Mouse (Mus musculus) lung, embryonic 14.5 days (tissue): ENCODE measurements around the gene Ptprk. TPM values are rescaled to one million over a fixed set of nuclear protein-coding genes. Genes with fewer than 3 reads are reported as not detected.

Source experiments
- ATAC-seq: fragments of 200-750 bp; cut with Nextera tagmentation; 2 replicates; pipeline ENCODE4 v1.8.0; 2017; ENCODE audit warnings: mild to moderate bottlenecking, moderate TSS enrichment, moderate library complexity; ENCODE audit not compliant: insufficient read depth
- DNase-seq: peaks from one replicate; pipeline ENCODE4 v3.0.0-alpha.2; 2015
- H3K27ac ChIP-seq: fragments of 300-500 bp; sonication (generic); 2 replicates; pipeline ENCODE4 v1.5.1; 2014; ENCODE audit warnings: low read depth, mild to moderate bottlenecking, moderate library complexity
- H3K27me3 ChIP-seq: fragments of 300-500 bp; sonication (generic); 2 replicates; pipeline ENCODE4 v1.6.1; 2014; ENCODE audit warnings: low read length, control low read depth; ENCODE audit not compliant: insufficient read depth
- H3K36me3 ChIP-seq: fragments of 300-500 bp; sonication (generic); 2 replicates; pipeline ENCODE4 v1.6.1; 2014; ENCODE audit warnings: control low read depth; ENCODE audit not compliant: insufficient read depth
- H3K4me1 ChIP-seq: fragments of 300-500 bp; sonication (generic); 2 replicates; pipeline ENCODE4 v1.6.1; 2014; ENCODE audit warnings: antibody characterized with exemption, control low read depth; ENCODE audit not compliant: insufficient read depth
- H3K4me2 ChIP-seq: fragments of 300-500 bp; sonication (generic); 2 replicates; pipeline ENCODE4 v1.6.1; 2014; ENCODE audit warnings: mild to moderate bottlenecking
- H3K4me3 ChIP-seq: fragments of 300-500 bp; sonication (generic); 2 replicates; pipeline ENCODE4 v1.5.1; 2014; ENCODE audit warnings: low read depth, low read length
- H3K9ac ChIP-seq: fragments of 300-500 bp; sonication (generic); 2 replicates; pipeline ENCODE4 v1.6.1; 2014
- H3K9me3 ChIP-seq: fragments of 300-500 bp; sonication (generic); 2 replicates; pipeline ENCODE4 v1.6.1; 2016; ENCODE audit warnings: low read depth, low read length, control low read depth
- CTCF ChIP-seq: IDR thresholded peaks from 2 replicates; pipeline ENCODE4 v1.5.1; 2016; ENCODE audit warnings: antibody characterized with exemption, low read depth
- WGBS: fragments of 180-500 bp; shearing (Covaris S2); extraction: QIAGEN DNeasy Blood & Tissue Kit; methylation state at CpG from one replicate; pipeline ENCODE4 v1.1.7; 2014; 5-methylcytosine and 5-hydroxymethylcytosine counted together
- polyA plus RNA-seq: library from polyadenylated mRNA; unstranded; fragments of >200 nt; fragmentation: Nextera tagmentation; extraction: Ambion mirVana; gene quantifications from 2 replicates; pipeline ENCODE4 v1.2.1, GENCODE M21; 2014

The Ptprk gene
- polyA plus RNA-seq, 1 experiment from 2014 or later: 50.9 TPM

DNA sequence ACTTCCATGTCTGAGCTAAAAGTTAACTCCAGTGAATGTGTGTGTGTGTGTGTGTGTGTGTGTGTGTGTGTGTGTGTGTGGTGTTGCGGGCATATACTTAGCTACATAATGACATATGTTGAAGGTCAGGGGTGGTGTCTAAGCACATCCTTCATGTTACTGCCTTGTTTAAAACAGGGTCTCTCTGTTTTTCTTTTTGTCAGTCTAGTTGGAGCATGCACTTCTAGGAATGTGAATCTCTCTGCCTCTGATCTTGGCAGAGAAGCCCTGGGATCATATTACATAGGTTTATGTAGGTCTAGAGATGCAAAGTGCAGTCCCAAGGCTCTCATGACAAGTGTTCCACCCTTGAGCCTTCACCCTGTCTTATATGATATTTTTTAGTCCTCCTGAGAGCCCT, 137.5 kb downstream of the Ptprk start:
- H3K4me3 ChIP-seq: no peak overlapping the region
- ATAC-seq (peak; percentile 70; the same call in 1 of the 2 replicates), DNase-seq (peak; percentile 66)
- H3K9ac ChIP-seq: no peak overlapping the region
- WGBS: 41% methylated on average over 1 of the region's 1 CpGs
- no peak overlapping the region for H3K27ac ChIP-seq
- H3K9me3 ChIP-seq: no peaks in the 10 kb centered on the region
- H3K27me3 ChIP-seq: no peaks in the 10 kb centered on the region
- H3K4me2 ChIP-seq: no peak overlapping the region
- TF ChIP-seq CTCF: no peak
- H3K36me3 ChIP-seq: no peaks in the 10 kb centered on the region
- no peaks in the 10 kb centered on the region; the same call in 1 of the 2 replicates for H3K4me1 ChIP-seq

- H3K4me3 ChIP-seq: no peak overlapping the region
- ATAC-seq: no peak
- no peaks in the 10 kb centered on the region; the same call in 1 of the 2 replicates for H3K4me1 ChIP-seq
- DNase-seq: no peak
- no peak overlapping the region for H3K4me2 ChIP-seq
- H3K36me3 ChIP-seq: no peaks in the 10 kb centered on the region
- H3K27ac ChIP-seq: no peak overlapping the region
- no peak for TF ChIP-seq CTCF
- H3K9me3 ChIP-seq: no peaks in the 10 kb centered on the region
- no peak overlapping the region for H3K9ac ChIP-seq
- H3K27me3 ChIP-seq: no peaks in the 10 kb centered on the region
- WGBS: 66% methylated on average over 6 of the region's 6 CpGs
These were observed 140.5 kb downstream of the Ptprk start for GRCm38 (mm10) chr10:28215153-28215552.

DNA sequence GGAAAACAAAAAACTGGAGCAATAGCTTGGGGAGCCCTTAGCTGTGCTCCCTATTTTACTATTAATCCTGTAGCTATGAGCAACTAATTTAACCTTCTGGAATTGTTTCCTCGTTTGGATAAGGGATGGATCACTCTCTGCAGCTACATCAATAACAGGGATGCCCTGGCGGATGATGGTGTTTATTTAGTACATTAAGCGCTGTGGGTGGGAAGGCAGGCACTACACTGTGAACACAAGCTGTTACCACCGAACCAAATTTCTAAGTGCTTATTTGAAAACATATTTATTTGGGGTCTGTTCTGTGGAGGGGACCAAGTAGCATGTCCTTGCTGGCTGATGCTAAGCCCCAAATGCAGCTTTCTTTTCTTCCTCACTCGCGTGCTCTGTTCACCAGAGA, 149.0 kb downstream of the Ptprk start:
- H3K9me3 ChIP-seq: no peaks in the 10 kb centered on the region
- no peak overlapping the region for H3K4me2 ChIP-seq
- H3K9ac ChIP-seq: no peak overlapping the region
- TF ChIP-seq CTCF: no peak
- H3K36me3 ChIP-seq: no peaks in the 10 kb centered on the region
- H3K27ac ChIP-seq: no peak overlapping the region
- DNase-seq (no peak), ATAC-seq (no peak)
- no peaks in the 10 kb centered on the region for H3K4me1 ChIP-seq
- no peaks in the 10 kb centered on the region for H3K27me3 ChIP-seq
- WGBS: 56% methylated on average over 6 of the region's 6 CpGs
- no peak overlapping the region for H3K4me3 ChIP-seq

DNA sequence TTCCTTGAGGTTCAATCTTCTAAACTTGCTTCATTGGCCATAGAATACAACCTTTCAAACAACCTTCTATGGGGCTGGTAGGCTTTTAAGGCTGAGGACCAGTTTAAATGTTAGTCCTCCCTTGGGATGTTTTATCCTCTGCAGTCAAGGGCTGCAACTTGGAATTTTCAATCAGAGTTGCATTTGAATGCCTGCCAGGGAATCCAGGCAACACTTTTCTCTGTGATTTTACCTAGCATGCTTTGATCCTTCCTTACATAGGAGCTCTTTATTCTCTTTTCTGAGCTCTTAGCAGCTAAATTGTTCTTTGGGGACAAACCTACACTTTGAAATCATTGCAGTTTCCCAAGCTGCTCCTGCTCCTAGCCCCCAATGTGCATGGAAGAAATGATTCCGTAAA, 149.8 kb downstream of the Ptprk start:
- no peak for TF ChIP-seq CTCF
- DNase-seq (peak; percentile 21), ATAC-seq (no peak)
- Histone ChIP-seq H3K9me3 (no peaks in the 10 kb centered on the region), H3K4me3 (no peak overlapping the region), H3K4me1 (no peaks in the 10 kb centered on the region), H3K27ac (no peak overlapping the region), H3K4me2 (no peak overlapping the region), H3K27me3 (no peaks in the 10 kb centered on the region), H3K9ac (no peak overlapping the region), H3K36me3 (no peaks in the 10 kb centered on the region)
- WGBS: 89% methylated on average over 1 of the region's 1 CpGs

DNA sequence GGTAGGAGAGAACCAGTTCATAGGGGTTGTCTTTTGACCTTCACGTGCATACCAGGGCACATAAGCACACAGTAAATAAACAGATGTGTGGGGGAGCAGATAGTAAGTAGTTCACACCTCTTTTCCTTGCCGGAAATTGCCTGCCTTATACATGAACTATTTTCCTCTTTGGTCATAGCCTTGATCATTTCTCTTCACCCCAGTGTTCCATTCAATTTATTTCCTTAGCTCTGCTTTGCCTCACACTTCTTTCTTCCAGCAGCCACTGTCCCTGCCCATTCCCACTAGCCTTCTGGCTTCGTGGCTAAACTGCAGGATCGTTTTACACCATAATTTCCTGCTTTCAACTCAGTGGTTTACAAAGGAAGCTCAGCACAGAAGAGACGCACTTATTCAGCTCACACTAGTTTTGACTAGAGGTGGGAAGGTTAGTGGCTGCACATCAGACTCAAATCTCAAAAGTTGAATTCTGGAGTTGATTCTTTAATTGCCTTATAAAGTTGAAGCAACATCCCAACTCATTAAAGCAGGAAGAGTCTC, 151.0 kb downstream of the Ptprk start:
- no peak for TF ChIP-seq CTCF
- no peak for DNase-seq
- H3K4me1 ChIP-seq: no peaks in the 10 kb centered on the region
- H3K27me3 ChIP-seq: no peaks in the 10 kb centered on the region
- ATAC-seq: no peak
- no peaks in the 10 kb centered on the region for H3K9me3 ChIP-seq
- no peak overlapping the region for H3K27ac ChIP-seq
- H3K9ac ChIP-seq: no peak overlapping the region
- 9% methylated on average over 5 of the region's 5 CpGs for WGBS
- no peak overlapping the region for H3K4me3 ChIP-seq
- no peaks in the 10 kb centered on the region for H3K36me3 ChIP-seq
- H3K4me2 ChIP-seq: no peak overlapping the region

DNA sequence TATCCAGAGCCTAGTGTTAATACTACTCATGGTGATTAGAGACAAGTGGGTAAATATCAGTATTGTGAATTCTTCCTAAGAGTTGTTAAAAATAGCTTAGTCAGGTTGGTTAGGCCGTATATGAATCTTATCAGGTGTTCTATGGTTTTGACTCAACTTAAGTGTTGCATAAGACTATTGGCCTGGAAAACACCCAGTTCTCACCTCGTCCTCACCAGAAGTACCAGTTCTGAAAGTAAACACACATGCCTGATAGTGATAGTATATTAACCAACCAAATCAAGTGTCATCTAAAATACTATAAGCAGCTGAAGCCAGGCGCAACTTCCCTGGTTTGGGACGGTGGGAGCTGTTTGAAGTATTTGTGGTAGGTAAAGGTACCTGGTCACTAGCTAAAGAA, 153.1 kb downstream of the Ptprk start:
- ATAC-seq (peak; percentile 31; the same call in 1 of the 2 replicates), DNase-seq (no peak)
- Histone ChIP-seq H3K9ac (no peak overlapping the region), H3K9me3 (no peaks in the 10 kb centered on the region), H3K4me3 (no peak overlapping the region), H3K4me2 (no peak overlapping the region), H3K4me1 (no peaks in the 10 kb centered on the region), H3K27ac (no peak overlapping the region), H3K36me3 (no peaks in the 10 kb centered on the region), H3K27me3 (no peaks in the 10 kb centered on the region)
- 54% methylated on average over 4 of the region's 4 CpGs for WGBS
- no peak for TF ChIP-seq CTCF

DNA sequence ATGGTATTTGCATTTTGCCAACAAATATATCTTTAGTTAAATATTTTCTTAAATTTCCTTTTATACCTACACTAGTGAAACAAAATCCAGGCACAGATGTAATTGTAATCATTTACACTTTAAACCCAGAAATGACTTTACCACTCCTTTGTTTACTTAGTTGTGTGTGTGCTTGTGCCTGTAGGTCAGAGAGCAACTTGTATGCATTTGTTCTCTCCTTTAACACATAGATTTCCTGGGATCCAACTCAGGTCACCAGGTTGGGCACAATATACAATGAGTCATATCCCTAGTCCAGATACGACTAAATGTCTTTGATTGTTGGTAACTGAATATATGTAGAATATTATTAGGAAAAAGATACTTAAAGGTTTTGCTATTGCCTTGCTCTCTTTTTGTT, 153.6 kb downstream of the Ptprk start:
- H3K9ac ChIP-seq: no peak overlapping the region
- no peak overlapping the region for H3K4me2 ChIP-seq
- ATAC-seq: no peak
- H3K36me3 ChIP-seq: no peaks in the 10 kb centered on the region
- H3K27me3 ChIP-seq: no peaks in the 10 kb centered on the region
- DNase-seq: no peak
- WGBS: 44% methylated on average over 1 of the region's 1 CpGs
- no peaks in the 10 kb centered on the region for H3K4me1 ChIP-seq
- H3K27ac ChIP-seq: no peak overlapping the region
- H3K9me3 ChIP-seq: no peaks in the 10 kb centered on the region
- TF ChIP-seq CTCF: no peak
- no peak overlapping the region for H3K4me3 ChIP-seq
